Mouse (Mus musculus): ENCODE data around the gene Pin1rt1.

Pin1rt1 gene

GRCm38 (mm10) chr2:104716279-104716678, at the start of gene Pin1rt1:
TSS of gene Pin1rt1 (minus strand) at chr2:104716379.
- no peak for DNase-seq (ENCODE audit: low spot score in 2 of 2)

- no peak for DNase-seq (ENCODE audit: low spot score in 2 of 2)
These were observed 47.8 kb upstream of the Pin1rt1 start for GRCm38 (mm10) chr2:104764018-104764417.

GRCm38 (mm10) chr2:104763134-104763703, 47.0 kb upstream of the Pin1rt1 start:
- DNase-seq (ENCODE audit: low spot score in 2 of 2) = no peak

GRCm38 (mm10) chr2:104750611-104751010, 34.4 kb upstream of the Pin1rt1 start:
- no peak for DNase-seq (ENCODE audit: low spot score in 2 of 2)

- DNase-seq (ENCODE audit: low spot score in 2 of 2) = no peak
These were observed 32.5 kb upstream of the Pin1rt1 start for GRCm38 (mm10) chr2:104748652-104749183.

GRCm38 (mm10) chr2:104746251-104746650, 30.1 kb upstream of the Pin1rt1 start:
- no peak for DNase-seq (ENCODE audit: low spot score in 2 of 2)

- no peak for DNase-seq (ENCODE audit: low spot score in 2 of 2)
These were observed 27.8 kb upstream of the Pin1rt1 start for GRCm38 (mm10) chr2:104743971-104744370.

GRCm38 (mm10) chr2:104743160-104743559, 27.0 kb upstream of the Pin1rt1 start:
- no peak for DNase-seq (ENCODE audit: low spot score in 2 of 2)

GRCm38 (mm10) chr2:104742741-104743064, 26.5 kb upstream of the Pin1rt1 start, which contains the start of gene Depdc7:
TSS of gene Depdc7 (minus strand) at chr2:104742878.
- peak; percentile 72 to 88 for DNase-seq (ENCODE audit: low spot score in 2 of 2)

GRCm38 (mm10) chr2:104741896-104742740, 25.9 kb upstream of the Pin1rt1 start:
- DNase-seq (ENCODE audit: low spot score in 2 of 2) = no peak

GRCm38 (mm10) chr2:104741015-104741758, 25.0 kb upstream of the Pin1rt1 start:
- DNase-seq (ENCODE audit: low spot score in 2 of 2) = no peak

- no peak for DNase-seq (ENCODE audit: low spot score in 2 of 2)
These were observed 24.2 kb upstream of the Pin1rt1 start for GRCm38 (mm10) chr2:104740248-104740949.

GRCm38 (mm10) chr2:104739691-104740090, 23.5 kb upstream of the Pin1rt1 start:
- no peak for DNase-seq (ENCODE audit: low spot score in 2 of 2)

- no peak for DNase-seq (ENCODE audit: low spot score in 2 of 2)
These were observed 20.1 kb upstream of the Pin1rt1 start for GRCm38 (mm10) chr2:104736241-104736640.

GRCm38 (mm10) chr2:104732562-104733256, 16.5 kb upstream of the Pin1rt1 start:
- no peak for DNase-seq (ENCODE audit: low spot score in 2 of 2)

GRCm38 (mm10) chr2:104732033-104732444, 15.9 kb upstream of the Pin1rt1 start:
- no peak for DNase-seq (ENCODE audit: low spot score in 2 of 2)

GRCm38 (mm10) chr2:104727369-104727768, 11.2 kb upstream of the Pin1rt1 start:
- DNase-seq (ENCODE audit: low spot score in 2 of 2) = no peak

- DNase-seq (ENCODE audit: low spot score in 2 of 2) = no peak
These were observed 5.8 kb upstream of the Pin1rt1 start for GRCm38 (mm10) chr2:104722021-104722420.

- DNase-seq (ENCODE audit: low spot score in 2 of 2) = no peak
These were observed 1.6 kb upstream of the Pin1rt1 start for GRCm38 (mm10) chr2:104717827-104718226.

- no peak for DNase-seq (ENCODE audit: low spot score in 2 of 2)
These were observed 1.1 kb upstream of the Pin1rt1 start for GRCm38 (mm10) chr2:104717231-104717735.

- DNase-seq (ENCODE audit: low spot score in 2 of 2) = no peak
These were observed 1.9 kb downstream of the Pin1rt1 start for GRCm38 (mm10) chr2:104714254-104714691.
